Mouse (Mus musculus): ENCODE data around the gene Stard5.

Gene Stard5

GRCm38 (mm10) chr7:83631828-83632681 lies at the start of gene Stard5:
TSS of gene Stard5 (plus strand) at chr7:83631959.
- in situ Hi-C loops (cut with MboI, MseI): no loop called here

GRCm38 (mm10) chr7:83584639-83585471 lies 46.9 kb upstream of the Stard5 start, which contains the start of gene Tmc3:
TSS of gene Tmc3 (plus strand) at chr7:83584927.
- in situ Hi-C loops (cut with MboI, MseI): loop anchor here (5.0 kb wide), 1 partner anchor 92 kb away; no protein-coding TSS in a partner anchor

GRCm38 (mm10) chr7:83594056-83594455 lies 37.7 kb upstream of the Stard5 start:
- in situ Hi-C loops (cut with MboI, MseI): no loop called here

- in situ Hi-C loops (cut with MboI, MseI): no loop called here
Observed at GRCm38 (mm10) chr7:83597063-83597462, 34.7 kb upstream of the Stard5 start.

- in situ Hi-C loops (cut with MboI, MseI): no loop called here
Observed at GRCm38 (mm10) chr7:83598997-83599912, 32.5 kb upstream of the Stard5 start.

GRCm38 (mm10) chr7:83599913-83600286 lies 31.9 kb upstream of the Stard5 start:
- in situ Hi-C loops (cut with MboI, MseI): no loop called here

- in situ Hi-C loops (cut with MboI, MseI): no loop called here
Observed at GRCm38 (mm10) chr7:83604180-83604944, 27.4 kb upstream of the Stard5 start.

GRCm38 (mm10) chr7:83606796-83607195 lies 25.0 kb upstream of the Stard5 start:
- in situ Hi-C loops (cut with MboI, MseI): no loop called here

- in situ Hi-C loops (cut with MboI, MseI): no loop called here
Observed at GRCm38 (mm10) chr7:83609891-83610290, 21.9 kb upstream of the Stard5 start.

- in situ Hi-C loops (cut with MboI, MseI): no loop called here
Observed at GRCm38 (mm10) chr7:83611886-83612285, 19.9 kb upstream of the Stard5 start.

GRCm38 (mm10) chr7:83615272-83615671 lies 16.5 kb upstream of the Stard5 start:
- in situ Hi-C loops (cut with MboI, MseI): no loop called here

- in situ Hi-C loops (cut with MboI, MseI): no loop called here
Observed at GRCm38 (mm10) chr7:83615815-83616214, 15.9 kb upstream of the Stard5 start.

- in situ Hi-C loops (cut with MboI, MseI): no loop called here
Observed at GRCm38 (mm10) chr7:83616268-83616667, 15.5 kb upstream of the Stard5 start.

- in situ Hi-C loops (cut with MboI, MseI): no loop called here
Observed at GRCm38 (mm10) chr7:83618709-83619108, 13.1 kb upstream of the Stard5 start.

- in situ Hi-C loops (cut with MboI, MseI): no loop called here
Observed at GRCm38 (mm10) chr7:83622582-83622981, 9.2 kb upstream of the Stard5 start.

GRCm38 (mm10) chr7:83624065-83624464 lies 7.7 kb upstream of the Stard5 start:
- in situ Hi-C loops (cut with MboI, MseI): no loop called here

GRCm38 (mm10) chr7:83626557-83627257 lies 5.1 kb upstream of the Stard5 start:
- in situ Hi-C loops (cut with MboI, MseI): no loop called here

- in situ Hi-C loops (cut with MboI, MseI): no loop called here
Observed at GRCm38 (mm10) chr7:83627369-83627768, 4.4 kb upstream of the Stard5 start.

GRCm38 (mm10) chr7:83631073-83631827 lies 509 bp upstream of the Stard5 start:
- in situ Hi-C loops (cut with MboI, MseI): no loop called here
